Mouse (Mus musculus) forebrain, embryonic 14.5 days (tissue): Measurements from ENCODE around the gene Pdcd6ip. TPM values are rescaled to one million over a fixed set of nuclear protein-coding genes. Genes with fewer than 3 reads are reported as not detected.

Experiments used
- ATAC-seq: fragments of 200-750 bp; cut with Nextera tagmentation; 2 replicates; pipeline ENCODE4 v1.8.0; 2017; ENCODE audit warnings: mild to moderate bottlenecking, moderate library complexity
- DNase-seq: peaks from one replicate; pipeline ENCODE4 v3.0.0-alpha.2; 2015; ENCODE audit warnings: low spot score
- H3K27ac ChIP-seq: fragments of 300-500 bp; sonication (generic); 2 replicates; pipeline ENCODE4 v1.5.1; 2014; ENCODE audit warnings: low read depth, mild to moderate bottlenecking, control low read depth, low read length, moderate library complexity
- H3K27me3 ChIP-seq: fragments of 300-500 bp; sonication (generic); replicated peaks from 2 replicates; pipeline ENCODE4 v1.6.1; 2014; ENCODE audit warnings: low read length, control low read depth, mixed read lengths; ENCODE audit not compliant: control insufficient read depth, insufficient read depth
- H3K36me3 ChIP-seq: fragments of 300-500 bp; sonication (generic); 2 replicates; pipeline ENCODE4 v1.6.1; 2014; ENCODE audit warnings: low read length, control low read depth; ENCODE audit not compliant: control insufficient read depth, insufficient read depth
- H3K4me1 ChIP-seq: fragments of 300-500 bp; sonication (generic); 2 replicates; pipeline ENCODE4 v1.6.1; 2014; ENCODE audit warnings: antibody characterized with exemption, low read length, control low read depth; ENCODE audit not compliant: control insufficient read depth, insufficient read depth
- H3K4me2 ChIP-seq: fragments of 300-500 bp; sonication (generic); 2 replicates; pipeline ENCODE4 v1.6.1; 2014; ENCODE audit warnings: mild to moderate bottlenecking, control low read depth, low read length
- H3K4me3 ChIP-seq: fragments of 300-500 bp; sonication (generic); 2 replicates; pipeline ENCODE4 v1.5.1; 2014; ENCODE audit warnings: low read depth, low read length, control low read depth
- H3K9ac ChIP-seq: fragments of 300-500 bp; sonication (generic); 2 replicates; pipeline ENCODE4 v1.6.1; 2014; ENCODE audit warnings: mild to moderate bottlenecking, low read length, control low read depth, moderate library complexity
- H3K9me3 ChIP-seq: fragments of 300-500 bp; sonication (generic); replicated peaks from 2 replicates; pipeline ENCODE4 v1.6.1; 2016; ENCODE audit warnings: low read length, control low read depth, mixed read lengths; ENCODE audit not compliant: control insufficient read depth
- WGBS: fragments of 180-500 bp; shearing (Covaris S2); extraction: QIAGEN DNeasy Blood & Tissue Kit; methylation state at CpG from one replicate; pipeline ENCODE4 v1.1.7; 2014; 5-methylcytosine and 5-hydroxymethylcytosine counted together
- polyA plus RNA-seq: library from polyadenylated mRNA; unstranded; fragments of >200 nt; fragmentation: Nextera tagmentation; extraction: Ambion mirVana; gene quantifications from 2 replicates; pipeline ENCODE4 v1.2.1, GENCODE M21; 2014

Gene Pdcd6ip
- polyA plus RNA-seq, 1 experiment from 2014 or later: 29.6 TPM

- Histone ChIP-seq H3K4me2 (no peak overlapping the region), H3K27ac (no peak overlapping the region), H3K36me3 (no peaks in the 10 kb centered on the region), H3K4me1 (no peaks in the 10 kb centered on the region), H3K9ac (no peak overlapping the region), H3K9me3 (no peaks in the 10 kb centered on the region), H3K27me3 (no peaks in the 10 kb centered on the region), H3K4me3 (no peak overlapping the region)
- WGBS: 63% methylated on average over 6 of the region's 6 CpGs
- ATAC-seq (no peak), DNase-seq (no peak)
These were observed 84.0 kb downstream of the Pdcd6ip start for GRCm38 (mm10) chr9:113624086-113624485.

GRCm38 (mm10) chr9:113617081-113617480, 91.0 kb downstream of the Pdcd6ip start:
- ATAC-seq: no peak
- Histone ChIP-seq H3K36me3 (no peaks in the 10 kb centered on the region), H3K9me3 (no peaks in the 10 kb centered on the region), H3K4me2 (no peak overlapping the region), H3K27ac (no peak overlapping the region), H3K9ac (no peak overlapping the region), H3K4me3 (no peak overlapping the region), H3K27me3 (no peaks in the 10 kb centered on the region), H3K4me1 (no peaks in the 10 kb centered on the region)
- DNase-seq: no peak
- 91% methylated on average over 6 of the region's 6 CpGs for WGBS

DNA sequence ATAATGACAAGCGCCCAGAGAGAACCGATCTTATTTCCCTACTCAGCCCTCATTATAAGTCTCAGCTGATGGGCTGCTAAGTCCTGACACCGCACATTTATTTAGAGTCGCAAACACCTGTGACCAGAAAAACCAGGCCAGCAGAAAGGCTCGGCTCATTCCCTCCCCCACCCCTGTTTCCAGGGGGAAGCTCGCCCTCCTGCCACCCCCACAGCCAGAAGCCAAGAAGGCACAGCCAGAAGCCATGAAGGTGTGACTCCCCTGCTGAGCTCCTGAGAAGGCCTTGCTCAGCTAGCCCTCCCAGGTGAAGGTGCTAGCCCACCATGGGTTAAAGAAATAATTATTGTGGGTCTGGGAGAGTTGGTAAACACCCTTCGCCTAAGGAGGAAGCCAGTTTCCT, 97.3 kb downstream of the Pdcd6ip start:
- H3K9ac ChIP-seq: no peak overlapping the region
- H3K4me1 ChIP-seq: peaks cover 4% of the 10 kb centered on the region; the same call in 1 of the 2 replicates
- no peak for DNase-seq
- no peak overlapping the region for H3K27ac ChIP-seq
- H3K4me2 ChIP-seq: no peak overlapping the region
- no peaks in the 10 kb centered on the region for H3K36me3 ChIP-seq
- WGBS: 74% methylated on average over 7 of the region's 7 CpGs
- H3K4me3 ChIP-seq: no peak overlapping the region
- no peaks in the 10 kb centered on the region for H3K27me3 ChIP-seq
- H3K9me3 ChIP-seq: no peaks in the 10 kb centered on the region
- no peak for ATAC-seq

DNA sequence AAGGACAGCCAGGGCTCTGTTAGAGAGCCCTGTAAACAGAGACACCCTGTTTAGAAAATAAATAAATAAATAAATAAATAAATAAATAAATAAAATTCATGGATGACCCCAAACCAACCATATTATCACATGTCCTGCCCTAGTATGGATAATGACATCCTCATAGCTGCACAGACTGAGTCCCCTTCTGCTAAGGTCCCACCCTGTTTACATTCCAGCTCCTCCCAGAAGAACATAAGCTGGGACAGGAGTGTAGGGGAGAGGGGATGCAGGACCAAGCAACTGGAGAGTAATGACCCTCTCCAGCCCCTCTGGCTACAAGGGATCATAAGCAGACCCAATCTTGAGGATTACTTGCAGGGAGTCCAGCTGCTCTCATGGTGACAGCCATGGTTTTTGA, 105.9 kb downstream of the Pdcd6ip start:
- DNase-seq (no peak), ATAC-seq (no peak)
- H3K27me3 ChIP-seq: no peaks in the 10 kb centered on the region
- H3K9me3 ChIP-seq: no peaks in the 10 kb centered on the region
- no peak overlapping the region for H3K4me3 ChIP-seq
- no peak overlapping the region for H3K4me2 ChIP-seq
- no peak overlapping the region for H3K27ac ChIP-seq
- H3K4me1 ChIP-seq: peaks cover 4% of the 10 kb centered on the region; the same call in 1 of the 2 replicates
- H3K36me3 ChIP-seq: no peaks in the 10 kb centered on the region
- H3K9ac ChIP-seq: no peak overlapping the region

Other genes with a start within 250 kb of the Pdcd6ip start
- gene Clasp2, start 33.2 kb upstream of the Pdcd6ip start, polyA plus RNA-seq: 86.2 and 124 TPM in 2 replicates
- gene Ubp1, start 222.7 kb upstream of the Pdcd6ip start, polyA plus RNA-seq: 30.5 and 30.7 TPM in 2 replicates